Mouse (Mus musculus) intestine, embryonic 14.5 days (tissue): ENCODE results near the gene Zfp949. TPM values are rescaled to one million over a fixed set of nuclear protein-coding genes. Genes with fewer than 3 reads are reported as not detected.

Source experiments
- polyA plus RNA-seq: library from polyadenylated mRNA; unstranded; fragments of >200 nt; fragmentation: Nextera tagmentation; extraction: Ambion mirVana; gene quantifications from 2 replicates; pipeline ENCODE4 v1.2.1, GENCODE M21; 2014

Zfp949 gene
- polyA plus RNA-seq, 1 experiment from 2014 or later = 9.6 TPM

Other genes starting within 250 kb of the Zfp949 start
- 3.0 and 3.1 TPM in 2 replicates for gene Nt5e, start 220.8 kb upstream of the Zfp949 start, polyA plus RNA-seq
- gene Snx14, start 109.1 kb upstream of the Zfp949 start, polyA plus RNA-seq = 29.7 and 35.1 TPM in 2 replicates
- gene Gm20537, start 91.4 kb upstream of the Zfp949 start, polyA plus RNA-seq = 0.24 and 0.52 TPM in 2 replicates
- gene Syncrip, start 65.4 kb upstream of the Zfp949 start, polyA plus RNA-seq = 104 and 106 TPM in 2 replicates
- 0.08 TPM in 1 of 2 replicates, not detected in the other for gene Trim43a, start 32.9 kb downstream of the Zfp949 start, polyA plus RNA-seq
- gene Mthfsl, start 172.3 kb downstream of the Zfp949 start, polyA plus RNA-seq = 39.9 and 42.1 TPM in 2 replicates
- 0.51 and 1.3 TPM in 2 replicates for gene Bcl2a1d, start 183.9 kb downstream of the Zfp949 start, polyA plus RNA-seq